ENCODE assay signal across 15 mouse cellular contexts in genomic region chr16:55757952-55758706, GRCm38 (mm10).
DNase-seq lines count a peak whose midpoint lies in the region; ATAC-seq lines count a peak whose summit lies in the region.
"Had no signal": no experiment of that assay in that cellular context is flagged by ENCODE, and none has a peak within 500 bp of the region (broad histone marks: within the 10 kb centered on the region; RNA-seq: fewer than 3 reads in every experiment).

No protein-coding gene starts in this region.

- DNase-seq in kidney, postnatal 14 days = no peak
- peak; percentile 70 for DNase-seq in NIH3T3 (ENCODE audit: low read depth)
- peak; percentile 32 for DNase-seq in forelimb bud, embryonic 11.5 days (ENCODE audit: low read depth, low spot score)
- DNase-seq in neural tube, embryonic 11.5 days (ENCODE audit: low spot score) = no peak
- DNase-seq in left cerebral cortex, postnatal 4 days = no peak
- DNase-seq in cerebellum, postnatal 14 days = no peak
- no peak for DNase-seq in frontal cortex, postnatal 14 days (ENCODE audit: low spot score in 2 of 2)
- DNase-seq: adrenal gland, adult 2 months; cerebellum, postnatal 10 days; heart, adult 2 months; heart, postnatal 10 days; layer of hippocampus, postnatal 36 days; liver had no signal

- no peaks in the 10 kb centered on the region for H3K36me3 ChIP-seq in kidney, embryonic 16.5 days (ENCODE audit: insufficient read depth, low read length)
- no peaks in the 10 kb centered on the region for H3K36me3 ChIP-seq in neural tube, embryonic 11.5 days (ENCODE audit: control insufficient read depth, insufficient read depth, low read length)

- no peak overlapping the region for H3K4me3 ChIP-seq in kidney, embryonic 16.5 days (ENCODE audit: low read length)
- no peak overlapping the region for H3K4me3 ChIP-seq in neural tube, embryonic 11.5 days (ENCODE audit: low read depth, low read length)
- H3K4me3 ChIP-seq: heart, adult 2 months had no signal

- H3K9ac ChIP-seq in kidney, embryonic 16.5 days (replicated peaks; ENCODE audit: low read length) = no peak overlapping the region
- H3K9ac ChIP-seq in neural tube, embryonic 11.5 days (ENCODE audit: low read length) = no peak overlapping the region

- peak; percentile 61 for ATAC-seq in kidney, embryonic 16.5 days (ENCODE audit: low FRiP score, low TSS enrichment)
- peak; percentile 45 for ATAC-seq in neural tube, embryonic 11.5 days (ENCODE audit: insufficient read depth, low FRiP score, low TSS enrichment)
- ATAC-seq: midbrain, embryonic 16.5 days had no signal

- peak overlapping the region; percentile 42 for H3K4me2 ChIP-seq in kidney, embryonic 16.5 days (replicated peaks; ENCODE audit: low read depth, low read length)
- no peak overlapping the region for H3K4me2 ChIP-seq in neural tube, embryonic 11.5 days (ENCODE audit: low read depth)

- intact Hi-C loops in left cerebral cortex, postnatal 4 days (cut with DNase I) = no loop called here

- no peak overlapping the region for H3K27ac ChIP-seq in kidney, embryonic 16.5 days (ENCODE audit: low read length)
- H3K27ac ChIP-seq in neural tube, embryonic 11.5 days (ENCODE audit: low read depth, low read length) = no peak overlapping the region
- H3K27ac ChIP-seq: heart, adult 2 months had no signal

- no peaks in the 10 kb centered on the region for H3K9me3 ChIP-seq in kidney, embryonic 16.5 days (ENCODE audit: low read length)
- no peaks in the 10 kb centered on the region for H3K9me3 ChIP-seq in neural tube, embryonic 11.5 days (ENCODE audit: control insufficient read depth, low read length)

- WGBS in kidney, embryonic 16.5 days = 14% methylated on average over 4 of the region's 5 CpGs
- 58% methylated on average over 5 of the region's 5 CpGs for WGBS in neural tube, embryonic 11.5 days

- H3K27me3 ChIP-seq in kidney, embryonic 16.5 days (ENCODE audit: insufficient read depth, low read length) = no peaks in the 10 kb centered on the region
- H3K27me3 ChIP-seq in neural tube, embryonic 11.5 days (ENCODE audit: control insufficient read depth, insufficient read depth, low read length) = no peaks in the 10 kb centered on the region

- peaks cover 4% of the 10 kb centered on the region; the same call in 1 of the 2 replicates for H3K4me1 ChIP-seq in kidney, embryonic 16.5 days (ENCODE audit: insufficient read depth, low read length)
- no peaks in the 10 kb centered on the region for H3K4me1 ChIP-seq in neural tube, embryonic 11.5 days (ENCODE audit: control insufficient read depth, insufficient read depth, low read length)

Comparison
In these comparisons a context has a peak if more than half of its experiments do, and no peak if none do; other contexts are left out.
1. DNase-seq: peak in NIH3T3 (single experiment) and forelimb bud, embryonic 11.5 days (single experiment); none in kidney, postnatal 14 days (single experiment), neural tube, embryonic 11.5 days (single experiment), left cerebral cortex, postnatal 4 days (single experiment), cerebellum, postnatal 14 days (0 of 2) and frontal cortex, postnatal 14 days (0 of 2).